Mouse (Mus musculus): ENCODE measurements around the gene Etfdh.

The Etfdh gene

DNA sequence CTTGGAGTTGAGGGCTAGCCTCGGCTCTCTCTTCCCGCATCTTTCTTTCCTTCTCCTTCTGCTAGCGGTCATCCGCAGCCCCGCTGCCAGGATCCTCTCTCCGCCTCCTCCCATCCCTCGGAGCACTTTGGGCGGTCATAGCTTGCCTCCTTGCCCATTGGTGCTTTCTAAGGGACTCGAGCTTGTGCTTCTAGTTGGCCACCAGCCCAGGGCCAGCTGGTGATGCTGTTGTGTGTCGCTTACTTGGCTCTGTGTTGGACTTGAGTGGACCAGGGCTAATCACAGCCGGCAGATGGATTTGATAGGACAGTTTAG lies at the start of gene Etfdh:
Gene Etfdh (minus strand): TSS at position 85 of the 315 bp plus-strand sequence.
- in situ Hi-C loops (cut with MboI; ENCODE audit: unreplicated experiment in 2 of 2), result no loop called here

DNA sequence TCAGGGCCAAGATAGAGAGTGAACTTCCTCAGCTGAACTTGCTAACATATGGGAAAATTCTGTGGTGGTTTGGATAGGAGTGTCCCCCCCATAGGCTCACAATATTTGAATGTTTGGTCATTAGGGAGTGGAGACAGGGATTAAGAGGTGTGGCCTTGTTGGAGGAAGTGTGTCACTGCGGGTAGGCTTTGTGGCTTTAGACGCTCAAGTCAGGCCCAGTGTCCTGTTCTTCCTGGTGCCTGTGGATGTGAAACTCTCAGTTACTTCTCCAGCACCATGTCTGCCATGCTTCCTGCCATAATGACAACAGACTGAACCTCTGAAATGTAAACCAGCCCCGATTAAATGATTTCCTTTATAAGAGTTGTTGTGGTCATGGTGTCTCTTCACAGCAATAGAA lies 47.1 kb upstream of the Etfdh start:
- in situ Hi-C loops (cut with MboI; ENCODE audit: unreplicated experiment in 2 of 2), result loop anchor here in 1 of 2 experiments (5.0 kb wide), 1 partner anchor 136 kb away; no protein-coding TSS in a partner anchor

DNA sequence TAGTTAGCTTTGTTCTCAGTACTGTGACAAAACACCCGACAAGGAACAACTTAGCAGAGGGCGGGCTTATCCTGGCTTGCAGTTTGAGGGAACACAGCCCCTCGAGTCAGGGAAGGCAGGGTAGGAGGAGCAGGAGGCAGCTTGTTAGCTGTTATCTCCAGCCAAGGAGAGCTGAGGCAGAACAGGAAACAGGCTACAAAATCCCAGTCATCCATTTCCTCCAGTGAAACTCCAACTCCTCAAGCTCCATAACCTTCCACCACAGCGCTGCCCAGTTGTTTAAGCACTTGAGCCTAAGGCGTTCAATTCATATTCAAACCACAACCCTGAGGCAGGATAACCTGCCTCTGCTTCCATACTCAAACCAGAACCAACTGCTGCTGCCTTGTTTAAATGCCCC lies 45.3 kb upstream of the Etfdh start:
- in situ Hi-C loops (cut with MboI; ENCODE audit: unreplicated experiment in 2 of 2), result loop anchor here in 1 of 2 experiments (5.0 kb wide), 1 partner anchor 138 kb away; no protein-coding TSS in a partner anchor

DNA sequence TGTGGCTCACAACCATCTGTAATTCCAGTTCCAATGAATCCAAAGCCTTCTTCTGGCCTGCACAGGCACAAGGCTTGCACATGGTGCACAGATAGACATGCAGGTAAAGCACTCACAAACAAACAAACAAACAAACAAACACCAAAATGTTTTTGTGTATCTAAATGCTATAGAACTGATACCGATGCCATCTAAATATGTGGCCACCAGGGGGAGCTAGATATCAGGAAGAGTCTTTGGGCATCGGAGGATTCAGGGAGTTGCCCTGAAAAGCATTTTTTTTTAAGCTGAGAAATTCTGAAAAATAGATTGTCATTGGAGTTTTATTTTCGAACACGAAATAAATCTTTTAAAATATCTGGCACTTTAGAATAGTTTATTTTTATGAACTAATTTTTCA lies 43.8 kb upstream of the Etfdh start:
- in situ Hi-C loops (cut with MboI; ENCODE audit: unreplicated experiment in 2 of 2), result no loop called here

DNA sequence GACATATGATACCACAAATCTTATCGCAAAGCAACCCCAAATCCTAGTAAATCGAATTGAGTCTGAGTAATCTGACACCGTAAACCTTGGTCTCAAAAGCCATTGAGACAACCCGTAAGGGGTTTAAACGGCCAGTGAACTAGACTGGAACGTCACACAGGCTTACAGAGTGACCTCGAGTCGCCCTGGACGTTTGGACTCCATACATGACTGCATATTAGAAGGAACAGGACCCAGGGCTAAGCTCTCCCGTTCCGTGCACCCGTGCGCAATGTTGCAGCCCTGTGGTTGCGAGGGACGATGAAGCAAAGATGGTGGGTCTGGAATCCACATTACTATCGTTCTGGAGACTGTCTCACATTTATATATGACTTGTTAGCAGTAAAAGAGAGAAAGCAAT lies 42.9 kb upstream of the Etfdh start:
- in situ Hi-C loops (cut with MboI; ENCODE audit: unreplicated experiment in 2 of 2), result no loop called here

DNA sequence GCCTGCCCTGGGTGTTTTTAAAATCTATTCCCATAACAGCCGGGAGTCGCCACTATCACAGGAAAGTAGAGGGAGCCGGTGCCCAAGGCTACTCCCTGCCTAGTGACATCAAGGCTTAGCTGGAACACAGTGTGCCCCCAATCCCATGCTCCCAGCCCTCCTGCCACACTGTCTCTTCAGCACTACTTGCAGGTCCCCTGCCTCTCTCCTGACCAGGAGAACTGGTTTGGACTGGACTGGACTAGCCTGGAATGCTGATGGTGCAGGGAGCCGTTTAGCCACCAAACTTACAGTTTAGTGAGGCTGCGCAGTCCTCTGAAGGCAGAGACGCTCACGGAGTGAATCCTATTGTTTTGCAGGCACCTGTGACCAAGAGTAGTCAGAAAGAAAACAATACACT lies 41.3 kb upstream of the Etfdh start:
- in situ Hi-C loops (cut with MboI; ENCODE audit: unreplicated experiment in 2 of 2), result no loop called here

DNA sequence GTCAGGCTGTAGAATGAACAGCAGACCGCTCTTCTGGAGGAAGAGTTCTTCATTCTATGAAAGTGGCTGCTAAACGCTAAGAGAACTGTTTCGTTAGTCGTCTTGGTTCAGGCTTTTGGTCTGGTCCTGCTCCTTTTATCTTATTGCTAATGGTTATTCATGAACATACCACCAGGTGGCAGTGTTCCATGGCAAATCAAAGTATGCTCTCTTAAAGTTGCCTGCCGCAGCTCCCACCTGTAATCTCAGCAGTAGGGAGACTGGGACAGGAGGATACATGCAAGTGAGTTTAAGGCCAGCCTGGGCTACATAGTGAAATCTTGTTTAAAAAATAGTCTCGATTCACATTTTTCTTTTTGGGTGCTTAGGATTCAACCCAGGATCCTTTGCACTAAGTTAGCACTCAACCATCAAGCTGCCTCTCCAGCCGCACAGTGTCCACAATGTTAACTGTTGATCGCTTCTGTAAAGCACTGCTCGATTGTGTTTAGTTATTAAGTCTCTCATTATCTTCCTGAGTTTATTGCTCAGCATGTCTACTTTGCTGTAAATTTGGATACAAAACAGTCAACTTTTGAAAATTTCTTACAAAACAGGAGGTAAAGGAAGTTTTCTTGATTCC lies 35.6 kb upstream of the Etfdh start:
- in situ Hi-C loops (cut with MboI; ENCODE audit: unreplicated experiment in 2 of 2), result loop anchor here (10.0 kb wide), 2 partner anchors 150 to 400 kb away; no protein-coding TSS in a partner anchor

DNA sequence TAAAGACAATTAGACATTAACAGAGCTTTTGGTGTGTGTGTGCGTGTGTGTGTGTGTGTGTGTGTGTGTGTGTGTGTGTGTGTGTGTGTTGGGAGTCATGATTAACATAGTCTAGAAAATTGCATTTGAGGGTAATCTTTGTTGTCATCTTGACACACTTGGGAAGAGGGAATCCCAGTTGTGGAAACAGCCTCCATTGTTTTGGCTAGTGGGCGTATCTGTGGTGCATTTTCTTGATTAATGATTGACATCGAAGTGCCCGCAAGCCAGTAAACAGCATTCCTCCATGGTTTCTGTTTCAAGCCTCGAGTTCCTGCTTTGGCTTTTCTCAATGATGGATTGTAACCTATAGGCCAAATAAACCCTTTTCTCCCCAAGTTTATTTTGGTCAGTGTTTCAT lies 27.4 kb upstream of the Etfdh start:
- in situ Hi-C loops (cut with MboI; ENCODE audit: unreplicated experiment in 2 of 2), result no loop called here

DNA sequence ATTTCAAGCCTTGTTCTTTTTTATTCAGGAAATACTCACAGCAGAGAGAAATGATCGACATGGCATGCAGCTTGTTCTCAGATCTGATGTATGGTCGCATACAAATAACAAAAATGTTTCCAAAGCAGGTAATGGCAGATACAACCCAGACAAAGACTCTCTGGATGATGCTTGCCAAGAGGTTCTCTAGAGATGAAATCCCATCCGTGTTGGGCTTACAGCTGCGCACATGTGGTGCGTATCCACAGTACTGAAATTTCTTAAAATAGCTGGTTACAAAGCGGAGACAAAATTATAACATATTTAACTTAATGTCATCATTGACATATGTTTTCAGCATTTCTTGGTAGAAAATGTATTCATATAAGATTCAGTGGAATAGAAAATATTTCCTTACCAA lies 22.8 kb upstream of the Etfdh start:
- in situ Hi-C loops (cut with MboI; ENCODE audit: unreplicated experiment in 2 of 2), result no loop called here

DNA sequence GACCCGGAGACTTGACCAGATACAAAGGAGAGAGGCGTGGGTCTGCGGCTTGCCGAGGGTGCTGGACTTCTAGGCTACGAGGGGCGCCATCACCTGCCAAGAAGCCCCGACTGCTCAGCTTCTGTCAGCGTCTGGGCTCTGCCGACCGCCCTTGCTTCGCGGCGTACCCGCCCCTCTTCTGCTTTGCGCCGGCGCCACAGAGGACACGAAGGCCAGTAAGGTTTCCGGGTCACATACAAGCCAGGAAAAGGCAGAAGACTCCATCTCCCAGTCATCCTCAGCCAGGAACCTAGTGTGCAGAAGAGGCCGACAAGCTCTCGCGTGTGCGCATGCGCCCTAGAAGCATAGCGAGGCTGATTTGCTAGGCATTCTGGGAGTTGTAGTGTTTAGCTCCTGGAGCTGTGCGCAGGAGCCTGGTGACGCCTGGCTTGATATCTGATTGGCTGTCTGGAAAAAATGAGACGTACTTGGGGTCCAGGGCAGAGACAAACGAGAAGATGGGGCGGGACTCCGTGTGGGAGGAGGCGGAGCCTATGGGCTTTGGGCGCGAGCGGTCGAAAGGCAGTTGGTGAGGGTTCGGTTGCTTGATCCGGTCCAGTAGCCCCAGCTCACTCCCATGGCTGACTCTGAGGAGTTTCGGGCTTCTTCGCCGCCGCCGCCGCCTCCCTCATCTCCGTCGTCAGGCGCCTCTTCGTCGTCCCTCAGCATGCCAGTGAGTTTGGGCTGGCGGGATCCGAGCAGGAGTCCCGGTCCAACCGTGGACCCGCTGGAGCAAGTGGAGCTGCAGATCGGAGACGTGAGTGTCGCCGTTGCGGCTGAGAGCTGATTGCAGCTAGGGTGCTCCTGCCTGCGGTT lies 512 bp downstream of the Etfdh start, which contains the start of gene 4930579G24Rik:
Gene 4930579G24Rik (plus strand): TSS at position 519 of the 855 bp plus-strand sequence.
- in situ Hi-C loops (cut with MboI; ENCODE audit: unreplicated experiment in 2 of 2), result no loop called here

DNA sequence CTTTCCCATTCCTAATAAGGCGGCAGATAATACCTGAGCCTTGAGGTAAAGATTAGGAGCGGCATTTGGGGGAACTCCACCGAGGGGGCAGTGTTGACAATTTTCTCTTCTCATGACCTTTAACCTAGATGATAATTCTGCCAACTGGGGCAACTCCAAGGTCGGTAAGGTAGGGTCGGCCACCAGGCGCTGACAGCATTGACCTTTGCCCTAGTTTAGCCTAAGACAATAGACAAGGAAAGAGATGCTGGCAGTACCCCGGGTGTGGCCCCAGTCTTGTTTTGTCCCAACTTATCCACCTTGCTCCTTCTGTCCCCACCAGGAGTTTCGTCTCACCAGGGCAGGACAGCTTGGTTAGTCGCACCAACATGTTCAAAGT lies 1.1 kb downstream of the Etfdh start:
- in situ Hi-C loops (cut with MboI; ENCODE audit: unreplicated experiment in 2 of 2), result no loop called here

DNA sequence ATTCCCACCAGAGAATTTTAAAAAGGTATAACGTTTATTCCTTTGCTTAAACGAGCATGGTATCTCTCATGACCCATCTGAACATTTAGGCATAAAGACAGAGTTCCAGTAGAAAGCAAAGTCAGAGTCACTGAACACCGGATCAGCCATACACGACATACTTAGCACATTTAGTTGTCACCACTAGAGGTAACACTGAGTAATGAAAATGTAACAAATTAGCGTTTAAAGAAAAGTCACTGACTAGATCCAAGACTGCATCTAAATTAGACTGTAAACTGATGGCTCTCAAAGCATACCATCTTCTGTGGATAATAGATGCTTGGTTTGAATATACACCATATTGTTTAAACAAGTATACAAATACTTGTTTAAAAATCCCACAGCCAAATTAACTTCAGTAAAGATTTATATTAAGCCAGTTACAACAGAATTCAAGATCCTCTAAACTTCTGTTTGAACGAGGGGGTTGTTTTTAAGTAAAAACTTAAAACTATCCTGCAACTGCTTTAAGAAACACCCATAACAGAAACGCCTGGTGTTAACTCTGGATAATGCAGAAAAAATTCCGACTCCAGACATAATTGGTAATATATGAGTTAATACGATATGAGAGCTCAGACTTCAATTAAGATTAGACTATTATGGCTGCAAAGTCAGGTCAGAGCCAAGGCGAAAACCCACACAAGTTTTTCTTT lies 1.7 kb downstream of the Etfdh start:
- in situ Hi-C loops (cut with MboI; ENCODE audit: unreplicated experiment in 2 of 2), result no loop called here

DNA sequence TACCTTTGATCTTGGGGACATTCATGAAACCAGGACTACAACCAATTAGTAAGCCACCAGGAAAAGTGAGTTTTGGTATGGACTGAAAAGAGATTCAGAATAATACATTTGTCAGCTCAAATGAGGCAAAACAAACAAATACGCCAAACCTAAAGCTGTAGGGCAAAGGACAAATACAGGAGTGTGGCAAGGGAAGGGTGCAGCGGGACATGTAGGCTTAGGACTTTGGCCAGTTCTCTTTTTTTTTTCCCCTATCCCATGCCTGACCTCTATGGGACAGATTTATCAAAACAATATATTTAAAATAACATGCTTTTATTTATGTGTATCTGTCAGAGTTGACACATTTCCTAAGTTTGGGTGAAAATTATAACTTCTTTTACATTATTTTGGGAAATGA lies 19.4 kb downstream of the Etfdh start:
- in situ Hi-C loops (cut with MboI; ENCODE audit: unreplicated experiment in 2 of 2), result no loop called here

DNA sequence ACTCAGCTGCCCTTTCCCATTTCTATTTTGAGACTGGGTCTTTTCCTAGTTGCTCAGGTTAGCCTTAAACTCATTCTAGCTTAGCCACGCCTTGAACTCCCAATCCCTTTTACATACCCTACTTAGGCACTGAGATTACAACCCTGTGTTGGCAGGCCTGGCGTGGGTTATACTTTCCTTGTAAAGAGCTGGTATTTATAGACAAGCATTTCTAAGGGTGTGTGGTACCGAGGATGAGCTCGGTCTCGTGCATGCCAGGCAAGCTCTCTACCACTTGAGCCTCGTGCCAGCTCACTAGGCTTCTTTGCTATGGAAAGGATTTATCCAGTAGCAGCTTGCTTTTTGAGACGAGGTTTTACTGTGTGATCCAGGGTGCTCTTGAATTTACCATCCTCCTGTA lies 33.8 kb downstream of the Etfdh start:
- in situ Hi-C loops (cut with MboI; ENCODE audit: unreplicated experiment in 2 of 2), result loop anchor here (10.0 to 25.0 kb wide), 2 partner anchors 501 to 508 kb away; no protein-coding TSS in a partner anchor

DNA sequence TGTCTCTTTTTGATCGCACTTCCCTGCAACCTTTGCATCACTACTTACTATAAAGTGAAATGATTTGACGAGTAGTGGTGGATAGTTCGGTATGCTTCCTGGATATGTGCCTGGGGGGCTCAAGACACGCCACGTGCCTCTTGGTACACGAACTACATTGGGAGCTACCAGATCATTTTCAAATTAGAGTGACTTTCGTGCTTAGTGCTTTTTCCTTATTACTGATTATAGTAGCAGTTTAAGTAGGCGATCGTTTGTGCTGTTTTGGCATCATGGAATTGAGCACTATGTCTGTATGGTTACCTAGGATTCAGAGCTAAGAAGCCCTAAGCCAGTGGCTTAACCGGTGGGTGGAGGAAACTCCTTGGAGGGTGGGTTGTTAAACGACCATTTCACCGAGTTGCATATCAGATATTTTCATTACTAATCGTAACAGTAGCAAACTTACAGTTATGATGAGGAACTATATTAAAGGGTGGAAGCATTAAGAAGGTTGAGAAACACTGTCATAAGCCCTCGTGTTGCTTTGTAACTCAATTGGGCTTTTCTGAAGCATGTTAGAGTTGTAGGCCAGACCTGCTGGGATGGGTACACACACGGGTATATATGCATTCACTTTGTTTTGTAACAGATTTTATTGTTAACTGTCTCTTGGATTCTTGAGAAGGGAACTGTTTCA lies 37.4 kb downstream of the Etfdh start:
- in situ Hi-C loops (cut with MboI; ENCODE audit: unreplicated experiment in 2 of 2), result loop anchor here (10.0 to 25.0 kb wide), 2 partner anchors 497 to 505 kb away; no protein-coding TSS in a partner anchor

DNA sequence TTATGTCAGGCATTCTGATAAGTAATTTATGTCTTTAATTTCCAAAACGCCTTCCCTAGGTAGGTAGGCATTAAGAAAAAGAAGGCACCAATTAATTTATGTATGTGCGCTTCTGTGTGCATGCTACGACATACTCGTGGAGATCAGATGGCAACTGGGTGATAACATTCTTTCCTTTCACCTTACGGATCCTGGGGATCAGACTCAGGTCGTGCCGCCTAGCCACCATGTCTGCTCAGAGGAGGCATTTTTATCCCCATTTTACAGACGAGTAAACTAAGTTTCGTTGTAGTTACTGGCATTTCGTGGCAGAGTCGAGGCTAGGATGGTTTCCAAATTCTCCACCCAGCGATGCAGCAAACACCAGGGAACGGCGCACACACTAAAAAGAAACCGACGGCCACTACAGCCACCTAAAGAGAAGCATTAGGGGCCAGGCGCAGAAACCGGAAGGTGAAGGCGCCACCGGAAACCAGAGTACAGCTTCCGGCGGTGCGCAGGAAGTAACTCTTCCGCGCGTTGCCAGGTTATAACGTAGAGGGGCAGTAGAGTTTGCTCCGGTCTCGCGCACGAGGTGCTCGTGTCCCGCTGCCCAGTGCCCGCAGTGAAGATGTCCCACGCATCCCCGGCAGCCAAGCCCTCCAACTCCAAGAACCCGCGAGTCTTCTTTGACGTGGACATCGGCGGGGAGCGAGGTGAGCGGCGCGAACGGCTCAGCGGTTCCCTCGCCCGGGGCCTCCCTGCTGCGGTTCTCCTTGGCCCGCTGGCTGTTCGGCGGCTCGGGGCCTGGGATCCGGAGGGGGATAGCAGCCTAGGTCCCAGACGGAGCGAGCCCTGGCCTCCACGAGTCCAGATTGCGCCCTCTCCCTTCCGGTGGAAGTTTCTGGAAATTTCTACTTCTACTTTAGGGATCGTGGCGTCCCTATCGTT lies 38.2 kb downstream of the Etfdh start, which contains the start of gene Ppid:
Gene Ppid (plus strand): TSS at position 480 of the 930 bp plus-strand sequence.
- in situ Hi-C loops (cut with MboI; ENCODE audit: unreplicated experiment in 2 of 2), result loop anchor here (10.0 to 25.0 kb wide), 2 partner anchors 496 to 504 kb away; no protein-coding TSS in a partner anchor

DNA sequence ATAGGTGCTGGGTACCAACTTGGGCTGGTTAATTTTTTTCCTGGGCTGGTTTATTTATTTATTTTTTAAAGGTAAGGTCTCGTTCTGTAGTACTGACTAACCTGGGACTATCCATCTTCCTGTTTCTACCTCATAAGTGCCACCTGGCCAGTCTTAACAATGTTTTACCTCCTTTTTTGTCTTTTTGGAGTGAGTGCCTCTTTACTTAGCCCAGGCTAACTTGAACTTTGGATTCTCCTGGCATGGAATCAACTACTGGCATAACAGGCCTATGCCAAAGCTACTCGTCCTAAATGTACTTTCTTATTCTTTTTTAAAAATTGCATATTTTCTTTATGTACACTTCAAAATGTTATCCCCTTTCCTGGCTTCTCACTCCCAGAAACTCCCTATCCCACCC lies 39.6 kb downstream of the Etfdh start:
- in situ Hi-C loops (cut with MboI; ENCODE audit: unreplicated experiment in 2 of 2), result loop anchor here (5.0 to 25.0 kb wide), 6 partner anchors 223 to 632 kb away; no protein-coding TSS in a partner anchor

DNA sequence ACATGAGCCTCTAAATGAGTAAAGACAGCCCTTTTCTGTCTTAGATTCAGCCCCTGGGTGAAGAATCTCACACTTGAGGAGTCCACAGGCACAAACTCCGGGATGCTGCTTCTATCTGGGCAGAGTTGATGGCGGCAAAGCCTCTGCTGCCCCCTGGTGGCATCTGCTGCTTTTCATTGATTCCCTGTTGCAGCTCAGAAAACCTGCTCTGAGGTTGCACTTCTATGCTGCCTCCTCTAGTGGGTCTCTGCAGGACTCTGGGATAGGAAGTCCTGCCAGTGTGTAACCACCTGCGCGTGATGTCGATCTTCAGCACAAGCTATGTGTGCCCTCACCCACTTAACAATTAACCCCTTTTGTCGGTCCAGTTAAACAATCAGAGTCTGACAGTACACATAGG lies 42.5 kb downstream of the Etfdh start:
- in situ Hi-C loops (cut with MboI; ENCODE audit: unreplicated experiment in 2 of 2), result loop anchor here (5.0 to 25.0 kb wide), 5 partner anchors 225 to 630 kb away; no protein-coding TSS in a partner anchor

DNA sequence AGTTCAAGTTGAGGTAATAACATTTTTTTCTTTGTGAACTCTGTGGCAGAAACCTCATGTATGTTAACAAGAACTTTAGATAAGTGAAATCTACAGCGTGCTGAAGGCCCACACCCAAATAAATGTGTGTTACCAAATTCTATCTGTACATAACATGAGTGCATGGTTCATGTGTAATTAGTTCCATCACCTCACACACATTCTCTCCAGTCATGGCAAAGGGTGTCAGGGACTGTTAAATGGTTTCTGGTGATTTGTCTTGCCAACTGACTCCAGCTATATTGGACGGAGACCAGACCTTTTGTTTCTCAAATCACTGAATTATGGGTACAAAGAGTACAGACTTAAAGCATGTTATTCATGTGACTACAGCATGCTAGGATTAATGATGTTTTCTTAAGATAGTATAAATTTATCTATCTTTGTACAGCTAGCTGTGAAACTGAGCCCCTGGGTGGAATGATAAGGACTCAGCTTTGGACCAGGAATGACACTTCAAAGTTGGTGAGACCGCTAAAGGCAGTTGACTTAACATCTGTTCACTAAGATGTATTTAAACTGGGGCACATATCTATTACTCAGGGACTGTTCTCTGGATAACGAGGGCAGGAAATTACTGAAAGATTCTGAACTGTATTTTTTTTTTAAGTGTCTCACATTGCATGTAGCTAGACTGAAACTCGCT lies 49.3 kb downstream of the Etfdh start:
- in situ Hi-C loops (cut with MboI; ENCODE audit: unreplicated experiment in 2 of 2), result loop anchor here (10.0 to 25.0 kb wide), 2 partner anchors 355 to 493 kb away; no protein-coding TSS in a partner anchor
